Mouse (Mus musculus) liver, postnatal 0 days (tissue): ENCODE data around the gene Six1.

ENCODE experiments used
- CTCF ChIP-seq: sonication (generic); IDR thresholded peaks from 2 replicates; pipeline ENCODE4 v1.5.1; 2016; ENCODE audit warnings: antibody characterized with exemption, low read depth
- EP300 ChIP-seq: IDR thresholded peaks from 2 replicates; pipeline ENCODE4 v1.6.1; 2016; ENCODE audit warnings: antibody characterized with exemption, low read depth, mild to moderate bottlenecking

DNA sequence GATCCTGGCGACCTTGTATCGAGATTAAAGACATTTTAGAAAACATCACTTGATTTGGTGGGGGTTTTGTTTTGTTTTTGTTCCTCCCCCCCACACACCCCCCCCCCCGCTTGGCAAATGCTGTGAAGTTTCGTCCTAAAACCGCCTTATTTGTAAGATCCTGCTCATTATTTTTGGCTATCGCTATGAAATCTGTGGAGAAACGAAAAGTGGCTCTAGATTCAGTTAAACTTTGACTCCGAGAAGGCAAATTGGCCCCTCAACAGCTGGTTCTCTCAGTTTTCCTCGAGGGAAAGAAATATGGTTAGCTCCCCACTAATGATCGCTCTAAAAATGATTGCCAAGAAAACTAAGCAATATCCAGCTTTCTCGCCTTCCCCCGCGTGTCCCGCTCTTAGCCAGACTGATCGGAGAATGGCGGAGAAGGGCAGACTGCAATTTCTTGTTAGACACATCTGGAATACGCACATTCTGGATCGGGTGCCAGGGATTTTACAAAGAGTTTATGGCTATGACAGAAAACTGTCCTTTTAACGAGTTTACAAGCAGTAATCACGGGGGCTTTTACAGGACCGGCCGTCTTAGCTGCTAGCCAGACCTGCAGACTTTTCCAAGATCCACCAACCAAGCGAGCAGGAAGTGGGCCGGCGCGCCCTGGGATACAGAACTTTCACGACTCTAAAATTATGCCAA is 13.0 kb downstream of the Six1 start:
- TF ChIP-seq CTCF (no peak), EP300 (no peak)
